Mouse (Mus musculus): ENCODE measurements around the gene Lgals3bp.

- TF ChIP-seq ZKSCAN1 (IDR thresholded peaks at IDR 0.05; ENCODE audit: borderline replicate concordance, low read depth, low read length) (no peak), EP300 (IDR thresholded peaks at IDR 0.05; ENCODE audit: low read length) (no peak), CTCF (conservative IDR thresholded peaks at IDR 0.05 in 1 of 2, IDR thresholded peaks at IDR 0.05 in 1 of 2; ENCODE audit: low read depth in 2 of 2, low read length in 2 of 2) (no peak), HCFC1 (IDR thresholded peaks at IDR 0.05; ENCODE audit: low read depth, low read length) (no peak)
Observed at GRCm38 (mm10) chr11:118426765-118427164, 24.9 kb upstream of the Lgals3bp start.

Data from CH12.LX (cell line).